7 mouse cellular contexts compared by ENCODE assay signal in the genomic region with DNA sequence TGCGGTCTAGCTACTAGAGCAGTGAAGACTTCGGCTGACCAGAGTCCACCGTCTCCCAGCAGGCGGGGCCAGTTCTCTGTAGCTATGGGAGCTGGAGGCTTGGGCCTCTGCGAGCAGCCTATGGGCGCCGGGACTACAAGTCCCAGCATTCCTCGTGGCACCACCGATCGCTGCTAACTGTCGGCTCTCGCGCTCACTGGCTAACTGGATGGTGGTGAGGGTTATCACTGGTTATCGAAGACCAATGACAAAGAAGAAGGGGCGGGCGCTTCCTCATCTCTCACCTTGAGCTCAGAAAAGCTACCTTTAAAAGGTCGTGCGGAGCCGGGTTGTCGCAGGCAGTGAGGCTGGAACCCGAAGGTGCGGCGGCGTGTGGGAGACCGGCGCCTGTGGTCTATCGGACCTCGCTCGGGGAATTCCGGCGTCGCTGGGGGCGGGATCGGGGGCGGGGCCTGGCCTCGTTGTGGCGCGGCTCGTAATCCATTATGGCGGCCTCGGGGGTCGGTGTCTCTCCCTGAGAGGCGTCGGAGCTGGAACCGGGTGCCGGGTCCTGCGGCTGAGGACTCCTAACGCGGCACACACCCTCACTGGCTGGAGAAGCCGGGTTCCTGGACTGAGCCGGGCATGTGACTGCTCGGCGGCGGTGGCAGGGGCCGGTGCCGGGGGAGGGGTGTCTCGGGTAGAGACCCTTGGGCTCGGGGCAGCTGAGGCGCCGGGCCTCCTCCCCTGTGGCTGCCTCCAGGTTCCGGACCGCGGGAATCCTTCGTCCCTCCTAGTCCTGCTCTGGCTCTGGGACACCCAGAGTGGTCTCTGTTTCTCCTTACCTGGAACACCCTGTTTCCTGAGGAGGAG. TPM values are rescaled to one million over a fixed set of nuclear protein-coding genes. Genes with fewer than 3 reads are reported as not detected.
DNase-seq lines count a peak whose midpoint lies in the region; ATAC-seq and TF ChIP-seq lines count a peak whose summit lies in the region.

Gene Abl1 (plus strand): TSS at position 303 of the 852 bp plus-strand sequence.

- peak within 1 kb of the TSS; percentile 82 for H3K4me2 ChIP-seq in intestine, postnatal 0 days (replicated peaks; ENCODE audit: low read depth)
- peak within 1 kb of the TSS; percentile 88 for H3K4me2 ChIP-seq in midbrain, embryonic 12.5 days (replicated peaks)

- H3K36me3 ChIP-seq in embryonic facial prominence, embryonic 10.5 days (replicated peaks) = peaks cover 9% of the 10 kb centered on the region
- no peaks in the 10 kb centered on the region for H3K36me3 ChIP-seq in intestine, postnatal 0 days (ENCODE audit: control insufficient read depth, insufficient read depth)
- no peaks in the 10 kb centered on the region for H3K36me3 ChIP-seq in midbrain, embryonic 12.5 days
- peaks cover 3% of the 10 kb centered on the region; the same call in 1 of the 2 replicates for H3K36me3 ChIP-seq in small intestine, adult 2 months (ENCODE audit: control insufficient read depth, insufficient read depth, low read length)

- H3K4me1 ChIP-seq in embryonic facial prominence, embryonic 10.5 days = peaks cover 37% of the 10 kb centered on the region
- no peaks in the 10 kb centered on the region for H3K4me1 ChIP-seq in intestine, postnatal 0 days (replicated peaks; ENCODE audit: control insufficient read depth, insufficient read depth, low read length)
- peaks cover 36% of the 10 kb centered on the region for H3K4me1 ChIP-seq in midbrain, embryonic 12.5 days
- peaks cover 7% of the 10 kb centered on the region; the same call in 1 of the 2 replicates for H3K4me1 ChIP-seq in small intestine, adult 2 months (ENCODE audit: control insufficient read depth, insufficient read depth, insufficient read length, low read length)

- WGBS in embryonic facial prominence, embryonic 10.5 days = under 1% methylated on average over 64 of the region's 64 CpGs
- under 1% methylated on average over 64 of the region's 64 CpGs for whole genome bisulfite sequencing in intestine, postnatal 0 days
- WGBS in midbrain, embryonic 12.5 days = under 1% methylated on average over 63 of the region's 64 CpGs
- under 1% methylated on average over 64 of the region's 64 CpGs for WGBS in small intestine, adult 2 months

- DNase-seq in adrenal gland, postnatal 10 days = peak; percentile 95
- peak; percentile 96 for DNase-seq in embryonic facial prominence, embryonic 10.5 days (ENCODE audit: low spot score)
- peak; percentile 81 for DNase-seq in gonadal fat pad, adult 2 months (ENCODE audit: low read depth)
- peak; percentile 96 for DNase-seq in left cerebral cortex, postnatal 4 days

- H3K4me3 ChIP-seq in embryonic facial prominence, embryonic 10.5 days = peak within 1 kb of the TSS; percentile 94
- peak within 1 kb of the TSS; percentile 96 for H3K4me3 ChIP-seq in intestine, postnatal 0 days (ENCODE audit: low read depth, low read length)
- peak within 1 kb of the TSS; percentile 93 for H3K4me3 ChIP-seq in midbrain, embryonic 12.5 days
- H3K4me3 ChIP-seq in small intestine, adult 2 months (ENCODE audit: low read depth, low read length) = peak within 1 kb of the TSS; percentile 83

- peak within 1 kb of the TSS; percentile 93 for H3K9ac ChIP-seq in intestine, postnatal 0 days (ENCODE audit: low read depth, low read length)
- H3K9ac ChIP-seq in midbrain, embryonic 12.5 days (replicated peaks) = peak within 1 kb of the TSS; percentile 93

- H3K9me3 ChIP-seq in embryonic facial prominence, embryonic 10.5 days = no peaks in the 10 kb centered on the region; the same call in 1 of the 2 replicates
- H3K9me3 ChIP-seq in intestine, postnatal 0 days (ENCODE audit: control insufficient read depth) = no peaks in the 10 kb centered on the region
- no peaks in the 10 kb centered on the region for H3K9me3 ChIP-seq in midbrain, embryonic 12.5 days

- H3K27ac ChIP-seq in embryonic facial prominence, embryonic 10.5 days (replicated peaks) = peak within 1 kb of the TSS; percentile 97
- H3K27ac ChIP-seq in intestine, postnatal 0 days (ENCODE audit: low read depth, low read length) = peak within 1 kb of the TSS; percentile 98
- H3K27ac ChIP-seq in midbrain, embryonic 12.5 days (replicated peaks) = peak within 1 kb of the TSS; percentile 92
- peak within 1 kb of the TSS; percentile 84 for H3K27ac ChIP-seq in small intestine, adult 2 months (ENCODE audit: insufficient read depth, low read depth, low read length)

- peak; percentile 99 for ATAC-seq in intestine, postnatal 0 days
- ATAC-seq in midbrain, embryonic 12.5 days (ENCODE audit: low FRiP score, low read depth) = peak; percentile 100

- TF ChIP-seq CTCF in intestine, postnatal 0 days (IDR thresholded peaks at IDR 0.05; ENCODE audit: low read depth) = peak; percentile 69
- TF ChIP-seq CTCF in small intestine, adult 2 months (IDR thresholded peaks at IDR 0.05; ENCODE audit: extremely low read depth, insufficient read length, insufficient replicate concordance, low read depth, low read length) = peak; percentile 24; the same call in 1 of the 2 replicates

- intact Hi-C loops in left cerebral cortex, postnatal 4 days (cut with DNase I) = loop anchor here (2.0 to 5.0 kb wide), 2 partner anchors 99 to 224 kb away; no protein-coding TSS in a partner anchor

- peak; percentile 92 for TF ChIP-seq POLR2A in small intestine, adult 2 months (IDR thresholded peaks at IDR 0.05; ENCODE audit: low read depth, low read length)

- no peaks in the 10 kb centered on the region for H3K27me3 ChIP-seq in embryonic facial prominence, embryonic 10.5 days (replicated peaks; ENCODE audit: low read depth, poor library complexity, severe bottlenecking)
- no peaks in the 10 kb centered on the region for H3K27me3 ChIP-seq in intestine, postnatal 0 days (replicated peaks; ENCODE audit: control insufficient read depth, insufficient read depth, low read length)
- H3K27me3 ChIP-seq in midbrain, embryonic 12.5 days = no peaks in the 10 kb centered on the region
- no peaks in the 10 kb centered on the region for H3K27me3 ChIP-seq in small intestine, adult 2 months (ENCODE audit: control insufficient read depth, insufficient read depth, low read length)

RNA-seq across cellular contexts. Expression of gene Abl1, which starts in this region (rescaled TPM):
- total RNA-seq in adrenal gland, postnatal 10 days (2021) = 10 to 100 TPM; 54.7 to 73.2 TPM
- polyA plus RNA-seq in embryonic facial prominence, embryonic 10.5 days (2016; fragmentation: Nextera tagmentation; extraction: Ambion mirVana) = 62.8 and 64.8 TPM in 2 replicates
- 45.5 and 45.8 TPM in 2 replicates for polyA plus RNA-seq in gonadal fat pad, adult 2 months (2012; rRNA removed)
- polyA plus RNA-seq in intestine, postnatal 0 days (2015; fragmentation: Nextera tagmentation; extraction: Ambion mirVana) = 13.4 and 14.5 TPM in 2 replicates
- 10 to 100 TPM; 51.3 to 54.4 TPM for total RNA-seq in left cerebral cortex, postnatal 4 days (2021)
- 44.1 and 47.3 TPM in 2 replicates for polyA plus RNA-seq in midbrain, embryonic 12.5 days (2016; fragmentation: Nextera tagmentation; extraction: Ambion mirVana)
- polyA plus RNA-seq in small intestine, adult 2 months (2012; rRNA removed) = 28.0 and 55.5 TPM in 2 replicates

Comparison
In these comparisons a context has a peak if more than half of its experiments do, and no peak if none do; other contexts are left out.
1. Peak in every context shown above with its lines: DNase-seq, ATAC-seq, H3K4me3 ChIP-seq and H3K27ac ChIP-seq.